Mouse (Mus musculus) embryonic facial prominence, embryonic 11.5 days (tissue): Measurements from ENCODE around the gene Igsf11. TPM values are rescaled to one million over a fixed set of nuclear protein-coding genes. Genes with fewer than 3 reads are reported as not detected.
"Not testable (repeated sequence)": the region's sequence is repeated elsewhere in the genome, so short reads cannot be mapped to it uniquely, and the experiment has no call there.

Experiments used
- ATAC-seq: fragments of 200-750 bp; cut with Nextera tagmentation; replicated peaks from 2 replicates; pipeline ENCODE4 v1.8.0; 2017; ENCODE audit warnings: low read depth; ENCODE audit not compliant: insufficient number of reproducible peaks, low FRiP score, low TSS enrichment
- DNase-seq: peaks from one replicate; pipeline ENCODE4 v3.0.0-alpha.2; 2015; ENCODE audit warnings: low spot score
- H3K27ac ChIP-seq: fragments of 300-500 bp; sonication (generic); replicated peaks from 2 replicates; pipeline ENCODE4 v1.5.1; 2014; ENCODE audit warnings: mild to moderate bottlenecking, low read depth, low read length, control low read depth
- H3K27me3 ChIP-seq: fragments of 300-500 bp; sonication (generic); 2 replicates; pipeline ENCODE4 v1.6.1; 2014; ENCODE audit warnings: mild to moderate bottlenecking, low read length, moderate library complexity, mixed read lengths; ENCODE audit not compliant: control insufficient read depth, insufficient read depth
- H3K36me3 ChIP-seq: fragments of 300-500 bp; sonication (generic); replicated peaks from 2 replicates; pipeline ENCODE4 v1.6.1; 2014; ENCODE audit warnings: low read depth, mild to moderate bottlenecking, low read length, moderate library complexity, mixed read lengths; ENCODE audit not compliant: control insufficient read depth, insufficient read depth
- H3K4me1 ChIP-seq: fragments of 300-500 bp; sonication (generic); 2 replicates; pipeline ENCODE4 v1.6.1; 2014; ENCODE audit warnings: low read length, mixed read lengths; ENCODE audit not compliant: control insufficient read depth, insufficient read depth
- H3K4me2 ChIP-seq: fragments of 300-500 bp; sonication (generic); 2 replicates; pipeline ENCODE4 v1.6.1; 2014; ENCODE audit warnings: low read depth, mild to moderate bottlenecking, control low read depth, low read length, moderate library complexity
- H3K4me3 ChIP-seq: fragments of 300-500 bp; sonication (generic); 2 replicates; pipeline ENCODE4 v1.5.1; 2014; ENCODE audit warnings: low read depth, low read length, control low read depth
- H3K9ac ChIP-seq: fragments of 300-500 bp; sonication (generic); replicated peaks from 2 replicates; pipeline ENCODE4 v1.6.1; 2014; ENCODE audit warnings: mild to moderate bottlenecking, control low read depth, low read length
- H3K9me3 ChIP-seq: fragments of 300-500 bp; sonication (generic); replicated peaks from 2 replicates; pipeline ENCODE4 v1.6.1; 2016; ENCODE audit warnings: mild to moderate bottlenecking, low read length, inconsistent platforms, mixed read lengths; ENCODE audit not compliant: control insufficient read depth
- WGBS: fragments of 180-500 bp; shearing (Covaris S2); extraction: QIAGEN DNeasy Blood & Tissue Kit; methylation state at CpG from one replicate; pipeline ENCODE4 v1.1.7; 2014; 5-methylcytosine and 5-hydroxymethylcytosine counted together
- polyA plus RNA-seq: library from polyadenylated mRNA; unstranded; fragments of >200 nt; fragmentation: Nextera tagmentation; extraction: Ambion mirVana; gene quantifications from 2 replicates; pipeline ENCODE4 v1.2.1, GENCODE M21; 2014

Igsf11 gene
- polyA plus RNA-seq, 1 experiment from 2014 or later, result 0.49 TPM

DNA sequence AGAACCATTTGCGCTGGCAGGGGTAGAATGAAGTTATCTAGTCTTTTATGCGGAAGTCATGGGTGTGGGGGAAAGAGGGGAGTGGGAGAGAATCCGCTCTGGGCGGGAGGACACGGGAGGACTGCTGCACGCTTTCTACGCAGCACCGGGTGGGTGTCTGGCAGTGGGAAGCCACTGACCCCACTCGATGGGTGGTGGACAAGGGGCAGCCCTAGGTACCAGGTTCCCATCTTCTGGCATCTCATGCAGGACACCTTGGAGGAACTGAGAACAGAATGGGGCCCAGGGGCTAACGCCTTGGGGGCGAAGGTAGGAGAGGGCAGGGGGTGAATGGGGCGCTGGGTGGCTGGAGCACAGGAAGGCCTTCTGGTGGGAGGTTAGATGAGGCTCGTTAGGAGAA is 83.7 kb downstream of the Igsf11 start:
- WGBS, result 76% methylated on average over 13 of the region's 13 CpGs
- H3K4me3 ChIP-seq, result no peak overlapping the region
- H3K27me3 ChIP-seq, result no peaks in the 10 kb centered on the region
- H3K36me3 ChIP-seq, result no peaks in the 10 kb centered on the region
- H3K9me3 ChIP-seq, result no peaks in the 10 kb centered on the region
- H3K9ac ChIP-seq, result no peak overlapping the region
- DNase-seq (no peak), ATAC-seq (no peak; the same call in 1 of the 2 replicates)
- no peaks in the 10 kb centered on the region for H3K4me1 ChIP-seq
- no peak overlapping the region for H3K27ac ChIP-seq
- no peak overlapping the region for H3K4me2 ChIP-seq

DNA sequence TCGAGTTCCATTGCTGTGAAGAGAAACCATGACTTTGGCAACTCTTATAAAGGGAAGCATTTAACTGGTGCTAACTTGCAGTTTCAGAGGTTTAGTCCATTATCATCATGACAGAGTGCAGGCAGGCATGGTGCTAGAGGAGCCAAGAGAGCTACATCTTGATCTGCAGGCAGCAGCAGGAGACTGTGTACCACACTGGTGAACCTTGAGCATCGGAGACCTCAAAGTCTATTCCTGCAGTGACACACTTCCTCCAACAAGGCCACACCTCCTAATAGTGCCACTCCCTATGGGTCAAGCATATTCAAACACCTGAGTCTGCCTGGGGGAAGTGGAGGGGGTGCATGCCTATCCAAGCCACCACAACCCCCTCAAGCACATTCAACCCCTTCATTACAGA is 86.1 kb downstream of the Igsf11 start:
- Histone ChIP-seq H3K9ac (no peak overlapping the region), H3K4me2 (no peak overlapping the region), H3K4me3 (no peak overlapping the region), H3K36me3 (no peaks in the 10 kb centered on the region), H3K27ac (no peak overlapping the region), H3K27me3 (no peaks in the 10 kb centered on the region), H3K9me3 (no peaks in the 10 kb centered on the region), H3K4me1 (no peaks in the 10 kb centered on the region; the same call in 1 of the 2 replicates)
- DNase-seq (no peak), ATAC-seq (no peak)
- 82% methylated on average over 2 of the region's 2 CpGs for WGBS

DNA sequence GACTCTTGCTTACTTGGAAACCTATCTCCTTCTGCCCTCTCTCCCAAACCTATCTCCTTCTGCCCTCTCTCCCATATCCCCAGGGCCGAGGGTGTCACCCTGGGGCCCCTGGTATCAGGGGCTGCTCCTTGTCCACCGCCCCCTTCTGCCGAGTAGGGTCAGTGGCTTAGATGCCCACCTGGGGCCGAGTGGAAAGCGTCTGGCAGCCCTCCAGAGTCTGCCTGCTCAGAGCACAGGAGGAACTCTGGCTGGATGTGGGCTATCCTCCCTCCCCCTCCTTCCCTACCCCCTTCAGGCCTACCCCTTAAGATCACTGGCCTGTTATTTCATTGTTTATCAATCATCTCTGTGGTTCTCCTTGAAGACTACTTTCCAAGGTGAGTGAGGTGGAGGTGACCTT is 88.1 kb downstream of the Igsf11 start:
- no peak for ATAC-seq
- DNase-seq, result no peak
- Histone ChIP-seq H3K9me3 (no peaks in the 10 kb centered on the region), H3K4me3 (no peak overlapping the region), H3K4me2 (no peak overlapping the region), H3K9ac (no peak overlapping the region), H3K27ac (no peak overlapping the region), H3K4me1 (no peaks in the 10 kb centered on the region; the same call in 1 of the 2 replicates), H3K36me3 (no peaks in the 10 kb centered on the region), H3K27me3 (no peaks in the 10 kb centered on the region)
- WGBS, result 34% methylated on average over 5 of the region's 5 CpGs

DNA sequence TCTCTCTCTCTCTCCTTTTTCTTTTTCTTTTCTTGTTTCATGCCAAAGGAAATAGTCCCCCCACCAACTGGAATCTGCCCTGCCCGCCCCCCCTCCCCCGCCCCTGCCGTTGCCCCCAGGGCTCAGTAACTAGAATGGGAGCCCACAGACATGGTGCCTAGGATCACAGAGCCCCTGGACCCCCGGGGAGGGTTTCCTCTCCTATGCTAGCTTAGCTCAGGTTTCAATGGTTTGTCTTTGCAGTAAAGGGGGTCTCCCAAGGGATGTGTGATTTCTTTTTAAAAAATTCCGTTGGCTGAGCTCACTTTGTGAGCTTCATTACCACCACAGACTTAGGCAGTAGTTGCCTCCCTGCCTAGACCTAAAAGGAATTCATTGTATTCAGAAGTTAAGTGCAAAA is 89.6 kb downstream of the Igsf11 start:
- Histone ChIP-seq H3K9me3 (no peaks in the 10 kb centered on the region), H3K4me2 (no peak overlapping the region), H3K4me3 (no peak overlapping the region), H3K9ac (no peak overlapping the region), H3K27ac (no peak overlapping the region), H3K36me3 (no peaks in the 10 kb centered on the region), H3K27me3 (no peaks in the 10 kb centered on the region), H3K4me1 (no peaks in the 10 kb centered on the region; the same call in 1 of the 2 replicates)
- WGBS, result 2% methylated on average over 4 of the region's 5 CpGs
- DNase-seq (peak; percentile 74), ATAC-seq (peak; percentile 70; the same call in 1 of the 2 replicates)

DNA sequence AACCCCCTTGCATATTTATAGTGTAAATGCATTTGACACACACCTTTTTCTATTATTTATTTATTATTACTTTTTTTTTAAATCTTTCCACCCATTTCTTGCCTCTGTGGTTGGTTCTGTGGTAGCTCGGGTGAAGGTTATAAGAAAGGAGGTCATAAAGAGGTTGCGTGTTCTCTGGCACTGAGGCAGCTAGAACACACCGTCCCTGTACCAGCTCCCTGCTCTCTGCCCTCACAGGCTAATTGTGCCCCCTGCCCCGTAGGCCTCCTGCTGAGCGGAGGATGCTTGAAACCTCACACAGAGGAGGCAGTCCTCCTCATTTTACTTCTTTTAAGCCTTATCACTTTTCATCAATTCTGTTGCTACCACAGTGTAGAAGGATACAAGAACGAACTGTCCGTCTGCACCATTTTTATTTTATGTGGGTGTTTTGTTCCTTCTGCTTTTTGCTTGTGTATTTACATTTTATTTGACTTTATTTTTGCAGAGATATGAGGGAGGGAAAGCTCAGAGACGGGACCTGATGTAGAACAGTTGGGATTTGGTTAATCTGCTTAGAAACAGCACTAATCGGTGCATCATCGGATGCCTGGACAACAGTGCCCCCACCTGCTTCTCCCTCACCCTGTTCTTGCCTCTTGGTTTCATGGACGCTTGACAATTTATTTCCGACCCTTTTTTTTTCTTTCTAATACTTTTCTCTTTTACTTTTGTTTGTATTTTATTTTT is 90.2 kb downstream of the Igsf11 start:
- H3K27ac ChIP-seq, result no peak overlapping the region
- no peak for ATAC-seq

DNA sequence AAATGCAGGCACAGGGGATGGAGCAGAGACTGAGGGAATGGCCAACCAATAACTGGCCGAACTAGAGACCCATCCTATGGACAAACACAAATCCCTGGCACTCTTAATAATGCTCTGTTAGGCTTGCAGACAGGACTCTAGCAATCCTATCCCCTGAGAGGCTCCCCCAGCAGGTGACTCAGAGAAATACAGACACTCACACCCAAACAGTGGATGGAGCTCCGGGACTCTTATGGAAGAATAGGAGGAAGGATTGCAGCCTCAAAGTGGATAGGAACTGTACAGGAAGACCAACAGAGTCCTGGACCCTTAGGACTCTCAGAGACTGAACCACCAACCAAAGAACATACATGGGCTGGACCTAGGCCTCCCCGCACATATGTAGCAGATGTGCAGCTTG is 91.4 kb downstream of the Igsf11 start:
- not testable (repeated sequence) for H3K4me1 ChIP-seq, H3K9ac ChIP-seq, H3K27ac ChIP-seq, H3K9me3 ChIP-seq, H3K4me3 ChIP-seq, H3K27me3 ChIP-seq, H3K4me2 ChIP-seq, H3K36me3 ChIP-seq, ATAC-seq, DNase-seq
- 70% methylated on average over 3 of the region's 3 CpGs for WGBS

More for the DNA sequence above, 90.2 kb downstream of the Igsf11 start:
- Histone ChIP-seq H3K4me3 (no peak overlapping the region), H3K4me1 (no peaks in the 10 kb centered on the region; the same call in 1 of the 2 replicates), H3K27me3 (no peaks in the 10 kb centered on the region), H3K9me3 (no peaks in the 10 kb centered on the region), H3K4me2 (no peak overlapping the region), H3K36me3 (no peaks in the 10 kb centered on the region), H3K9ac (no peak overlapping the region)
- no peak for DNase-seq
- 14% methylated on average over 12 of the region's 12 CpGs for WGBS

DNA sequence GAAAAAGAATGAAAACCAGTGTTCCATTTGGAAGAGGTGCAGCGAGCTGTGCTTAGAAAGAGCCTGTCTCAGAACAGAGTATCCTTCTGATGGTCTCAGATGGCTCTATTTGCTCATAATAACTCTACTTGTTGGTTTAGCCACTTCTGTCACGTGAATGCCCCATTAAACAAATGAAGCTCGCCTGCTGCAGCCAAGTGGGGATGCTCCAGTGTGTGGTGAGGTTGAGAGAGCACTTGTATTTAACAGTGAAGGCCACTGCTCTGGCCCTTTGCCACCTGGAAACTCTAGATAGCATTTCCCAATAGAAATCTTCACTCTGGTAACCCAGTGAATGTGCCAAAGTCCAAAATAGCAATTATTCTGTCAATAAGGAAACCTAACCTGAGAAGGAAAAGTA is 92.9 kb downstream of the Igsf11 start:
- Histone ChIP-seq H3K36me3 (no peaks in the 10 kb centered on the region), H3K4me3 (no peak overlapping the region), H3K27me3 (no peaks in the 10 kb centered on the region), H3K4me1 (no peaks in the 10 kb centered on the region; the same call in 1 of the 2 replicates), H3K27ac (no peak overlapping the region), H3K9me3 (no peaks in the 10 kb centered on the region), H3K9ac (no peak overlapping the region), H3K4me2 (no peak overlapping the region)
- no peak for ATAC-seq
- no peak for DNase-seq
- 58% methylated on average over 3 of the region's 3 CpGs for WGBS

DNA sequence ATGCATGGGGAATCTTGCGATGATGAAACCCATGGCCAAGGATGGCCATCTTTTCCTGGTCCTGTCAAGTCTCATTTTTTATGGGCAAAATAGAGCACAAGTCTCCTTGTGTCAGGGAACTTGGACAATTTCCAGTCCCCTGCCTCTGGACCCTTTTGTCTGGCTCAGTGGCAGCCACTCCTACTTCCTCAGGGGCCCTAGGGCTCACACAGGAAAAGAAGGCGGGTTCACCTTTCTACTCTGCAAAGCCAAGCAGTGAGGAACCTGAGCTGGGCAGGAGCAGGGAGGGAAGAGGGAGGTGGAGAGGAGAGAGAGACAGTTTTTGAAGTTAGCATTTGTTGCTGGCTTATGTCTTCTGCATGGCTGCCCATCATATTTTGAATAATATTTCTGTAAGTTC is 93.9 kb downstream of the Igsf11 start:
- Histone ChIP-seq H3K4me3 (no peak overlapping the region), H3K4me1 (no peaks in the 10 kb centered on the region; the same call in 1 of the 2 replicates), H3K9ac (no peak overlapping the region), H3K36me3 (no peaks in the 10 kb centered on the region), H3K4me2 (no peak overlapping the region), H3K27me3 (no peaks in the 10 kb centered on the region), H3K9me3 (no peaks in the 10 kb centered on the region), H3K27ac (no peak overlapping the region)
- DNase-seq, result no peak
- WGBS, result 67% methylated on average over 2 of the region's 2 CpGs
- ATAC-seq, result no peak
